Mouse (Mus musculus): ENCODE data around the gene A430078G23Rik. TPM values are rescaled to one million over a fixed set of nuclear protein-coding genes. Genes with fewer than 3 reads are reported as not detected.
"Not testable (repeated sequence)": the region's sequence is repeated elsewhere in the genome, so short reads cannot be mapped to it uniquely, and the experiment has no call there.

A430078G23Rik gene
- total and polyA plus RNA-seq, 2 experiments from 2014 or later: not detected

- H3K27me3 ChIP-seq (ENCODE audit: insufficient read depth, low read length): no peaks in the 10 kb centered on the region
- no peak overlapping the region for H3K9ac ChIP-seq (replicated peaks; ENCODE audit: low read length)
- DNase-seq (ENCODE audit: low spot score) (no peak), ATAC-seq (no peak)
- H3K4me1 ChIP-seq (ENCODE audit: insufficient read depth, low read length): no peaks in the 10 kb centered on the region
- H3K4me3 ChIP-seq (ENCODE audit: low read length): no peak overlapping the region
- 91% methylated on average over 5 of the region's 5 CpGs for WGBS
- no peaks in the 10 kb centered on the region for H3K36me3 ChIP-seq (ENCODE audit: insufficient read depth, low read length)
- TF ChIP-seq CTCF (IDR thresholded peaks at IDR 0.05; ENCODE audit: low read depth): no peak
- H3K4me2 ChIP-seq (ENCODE audit: low read depth, low read length): no peak overlapping the region
- no peaks in the 10 kb centered on the region for H3K9me3 ChIP-seq (ENCODE audit: low read length)
- no peak overlapping the region for H3K27ac ChIP-seq
Measured at GRCm38 (mm10) chr8:3316585-3316984, 36.6 kb upstream of the A430078G23Rik start.

GRCm38 (mm10) chr8:3319267-3319666 is 33.9 kb upstream of the A430078G23Rik start:
- 91% methylated on average over 8 of the region's 11 CpGs for WGBS
- H3K36me3 ChIP-seq (ENCODE audit: insufficient read depth, low read length): not testable (repeated sequence)

GRCm38 (mm10) chr8:3324253-3324652 is 29.0 kb upstream of the A430078G23Rik start:
- no peaks in the 10 kb centered on the region for H3K9me3 ChIP-seq (ENCODE audit: low read length)
- no peak overlapping the region for H3K4me2 ChIP-seq (ENCODE audit: low read depth, low read length)
- DNase-seq (ENCODE audit: low spot score) (no peak), ATAC-seq (no peak)
- no peak overlapping the region for H3K27ac ChIP-seq
- no peak overlapping the region for H3K4me3 ChIP-seq (ENCODE audit: low read length)
- no peaks in the 10 kb centered on the region for H3K27me3 ChIP-seq (ENCODE audit: insufficient read depth, low read length)
- H3K4me1 ChIP-seq (ENCODE audit: insufficient read depth, low read length): no peaks in the 10 kb centered on the region
- no peak for TF ChIP-seq CTCF (IDR thresholded peaks at IDR 0.05; ENCODE audit: low read depth)
- 97% methylated on average over 2 of the region's 2 CpGs for WGBS
- H3K9ac ChIP-seq (replicated peaks; ENCODE audit: low read length): no peak overlapping the region
- H3K36me3 ChIP-seq (ENCODE audit: insufficient read depth, low read length): no peaks in the 10 kb centered on the region

More at GRCm38 (mm10) chr8:3319267-3319666, 33.9 kb upstream of the A430078G23Rik start:
- not testable (repeated sequence) for H3K4me1 ChIP-seq (ENCODE audit: insufficient read depth, low read length); H3K4me3 ChIP-seq (ENCODE audit: low read length); ATAC-seq; H3K27ac ChIP-seq; H3K4me2 ChIP-seq (ENCODE audit: low read depth, low read length); H3K27me3 ChIP-seq (ENCODE audit: insufficient read depth, low read length); DNase-seq (ENCODE audit: low spot score); H3K9me3 ChIP-seq (ENCODE audit: low read length); H3K9ac ChIP-seq (replicated peaks; ENCODE audit: low read length)

GRCm38 (mm10) chr8:3327056-3327455 is 26.2 kb upstream of the A430078G23Rik start:
- no peak for DNase-seq (ENCODE audit: low spot score)
- no peak overlapping the region for H3K27ac ChIP-seq
- H3K9ac ChIP-seq (replicated peaks; ENCODE audit: low read length): no peak overlapping the region
- H3K36me3 ChIP-seq (ENCODE audit: insufficient read depth, low read length): no peaks in the 10 kb centered on the region
- H3K27me3 ChIP-seq (ENCODE audit: insufficient read depth, low read length): no peaks in the 10 kb centered on the region
- no peak for TF ChIP-seq CTCF (IDR thresholded peaks at IDR 0.05; ENCODE audit: low read depth)
- 85% methylated on average over 1 of the region's 1 CpGs for WGBS
- H3K4me3 ChIP-seq (ENCODE audit: low read length): no peak overlapping the region
- H3K4me1 ChIP-seq (ENCODE audit: insufficient read depth, low read length): no peaks in the 10 kb centered on the region
- H3K9me3 ChIP-seq (ENCODE audit: low read length): no peaks in the 10 kb centered on the region
- ATAC-seq: no peak
- H3K4me2 ChIP-seq (ENCODE audit: low read depth, low read length): no peak overlapping the region

- Histone ChIP-seq H3K27me3 (ENCODE audit: insufficient read depth, low read length) (no peaks in the 10 kb centered on the region), H3K9me3 (ENCODE audit: low read length) (no peaks in the 10 kb centered on the region), H3K4me2 (ENCODE audit: low read depth, low read length) (no peak overlapping the region), H3K4me1 (ENCODE audit: insufficient read depth, low read length) (no peaks in the 10 kb centered on the region), H3K4me3 (ENCODE audit: low read length) (no peak overlapping the region), H3K36me3 (ENCODE audit: insufficient read depth, low read length) (no peaks in the 10 kb centered on the region), H3K27ac (no peak overlapping the region), H3K9ac (replicated peaks; ENCODE audit: low read length) (no peak overlapping the region)
- DNase-seq (ENCODE audit: low spot score) (no peak), ATAC-seq (no peak)
- TF ChIP-seq CTCF (IDR thresholded peaks at IDR 0.05; ENCODE audit: low read depth): no peak
- 75% methylated on average over 8 of the region's 8 CpGs for WGBS
Measured at GRCm38 (mm10) chr8:3327538-3328245, 25.5 kb upstream of the A430078G23Rik start.

GRCm38 (mm10) chr8:3330662-3331061 is 22.6 kb upstream of the A430078G23Rik start:
- Histone ChIP-seq H3K4me2 (ENCODE audit: low read depth, low read length) (no peak overlapping the region), H3K27ac (no peak overlapping the region), H3K4me1 (ENCODE audit: insufficient read depth, low read length) (no peaks in the 10 kb centered on the region), H3K4me3 (ENCODE audit: low read length) (no peak overlapping the region), H3K36me3 (ENCODE audit: insufficient read depth, low read length) (no peaks in the 10 kb centered on the region), H3K9ac (replicated peaks; ENCODE audit: low read length) (no peak overlapping the region), H3K9me3 (ENCODE audit: low read length) (no peaks in the 10 kb centered on the region), H3K27me3 (ENCODE audit: insufficient read depth, low read length) (no peaks in the 10 kb centered on the region)
- ATAC-seq (peak; percentile 78; the same call in 1 of the 2 replicates), DNase-seq (ENCODE audit: low spot score) (peak; percentile 71)
- TF ChIP-seq CTCF (IDR thresholded peaks at IDR 0.05; ENCODE audit: low read depth): peak; percentile 90
- 50% methylated on average over 6 of the region's 6 CpGs for WGBS

- Histone ChIP-seq H3K4me3 (ENCODE audit: low read length) (no peak overlapping the region), H3K27ac (no peak overlapping the region), H3K27me3 (ENCODE audit: insufficient read depth, low read length) (no peaks in the 10 kb centered on the region), H3K4me2 (ENCODE audit: low read depth, low read length) (no peak overlapping the region), H3K4me1 (ENCODE audit: insufficient read depth, low read length) (no peaks in the 10 kb centered on the region), H3K9ac (replicated peaks; ENCODE audit: low read length) (no peak overlapping the region), H3K36me3 (ENCODE audit: insufficient read depth, low read length) (no peaks in the 10 kb centered on the region), H3K9me3 (ENCODE audit: low read length) (no peaks in the 10 kb centered on the region)
- no peak for DNase-seq (ENCODE audit: low spot score)
- ATAC-seq: no peak
- no peak for TF ChIP-seq CTCF (IDR thresholded peaks at IDR 0.05; ENCODE audit: low read depth)
- 68% methylated on average over 2 of the region's 2 CpGs for WGBS
Measured at GRCm38 (mm10) chr8:3331692-3332091, 21.5 kb upstream of the A430078G23Rik start.

All from hindbrain, postnatal 0 days (tissue).